Mouse (Mus musculus) c-Kit-positive CD71-positive TER-119-negative erythroid progenitor cells, embryonic 14.5 days (primary cell): ENCODE results near the gene Isoc2a.
"Not testable (repeated sequence)": the region's sequence is repeated elsewhere in the genome, so short reads cannot be mapped to it uniquely, and the experiment has no call there.

Source experiments
- DNase-seq: peaks from one replicate; pipeline ENCODE4 v3.0.0-alpha.2; 2013; ENCODE audit warnings: low read depth

Isoc2a gene

DNA sequence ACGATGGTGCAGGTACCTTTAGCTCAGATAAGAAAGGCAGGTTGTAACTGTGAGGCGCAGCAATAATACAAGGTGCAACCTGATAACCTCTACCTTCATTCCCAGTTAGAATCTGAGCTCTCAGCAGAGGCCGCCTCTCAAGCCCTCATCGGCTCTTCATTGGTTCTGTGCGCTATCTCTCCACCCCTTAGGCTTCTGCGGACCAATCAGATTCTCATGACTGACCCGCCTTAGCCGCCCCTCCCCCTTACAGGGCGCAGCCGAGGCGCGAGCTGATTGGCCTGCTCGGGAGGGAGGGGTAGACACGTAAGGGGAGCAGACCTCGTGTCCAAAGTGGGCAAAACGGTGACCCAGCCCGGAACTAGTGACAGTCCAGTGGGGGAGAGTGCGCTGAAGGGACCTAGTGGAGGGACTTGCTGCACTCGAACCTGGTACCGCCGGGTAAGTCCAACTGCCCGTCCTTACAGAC is at the start of gene Isoc2a:
Isoc2a (plus strand) TSS at position 401 of the 469 bp plus-strand sequence.
- peak; percentile 94 for DNase-seq

DNA sequence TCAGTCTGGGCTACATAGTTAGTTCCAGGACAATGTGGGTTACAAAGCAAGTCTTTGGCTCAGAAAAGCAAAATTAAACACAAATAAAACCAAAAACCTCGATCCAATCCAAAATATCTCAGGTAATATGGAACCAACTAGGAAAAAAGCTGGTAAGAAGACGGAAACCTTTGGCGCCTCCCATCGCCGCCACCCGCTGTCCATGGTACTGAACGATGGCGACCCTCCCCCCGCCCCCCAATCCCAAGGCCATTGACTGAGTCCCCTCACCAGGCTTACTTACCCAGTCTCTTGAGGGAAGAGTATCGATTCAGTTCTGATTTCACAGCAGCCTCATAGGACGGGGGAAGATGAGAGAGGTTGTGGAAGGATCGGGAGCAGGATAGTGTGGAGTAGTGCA is 46.5 kb upstream of the Isoc2a start:
- no peak for DNase-seq

DNA sequence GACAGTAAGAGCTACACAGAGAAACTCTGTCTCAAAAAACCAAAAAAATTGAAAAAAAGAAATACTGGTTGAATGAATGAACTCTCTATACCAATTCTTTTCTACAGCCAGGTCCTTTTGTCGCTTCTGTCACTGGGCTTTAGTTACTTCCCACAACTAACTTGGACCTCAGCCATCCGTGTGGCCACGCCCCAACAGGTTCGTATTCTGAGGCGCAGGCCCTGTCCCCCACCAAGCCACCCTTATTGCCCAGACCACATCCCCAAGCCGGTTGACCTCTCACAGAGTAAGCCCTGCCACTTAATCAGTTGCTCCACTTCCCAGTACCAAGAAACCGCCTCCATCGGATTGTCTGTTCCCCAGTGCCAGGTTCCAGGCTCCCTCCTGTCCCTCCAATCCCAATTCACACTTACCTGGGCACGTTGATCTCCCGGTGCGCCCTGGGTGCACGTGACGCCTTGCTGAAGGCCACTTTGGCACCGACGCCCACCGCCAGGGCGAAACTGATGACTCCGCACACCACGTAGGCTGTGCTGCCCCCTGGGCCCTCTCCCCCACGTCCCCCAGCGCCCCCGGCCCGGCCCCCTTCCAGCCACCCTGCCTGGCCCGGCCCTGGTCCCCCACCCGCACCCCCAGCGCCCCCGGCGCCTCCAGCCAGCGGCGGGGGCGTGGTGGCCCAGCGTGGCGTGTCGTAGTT is 41.2 kb upstream of the Isoc2a start:
- DNase-seq: no peak

DNA sequence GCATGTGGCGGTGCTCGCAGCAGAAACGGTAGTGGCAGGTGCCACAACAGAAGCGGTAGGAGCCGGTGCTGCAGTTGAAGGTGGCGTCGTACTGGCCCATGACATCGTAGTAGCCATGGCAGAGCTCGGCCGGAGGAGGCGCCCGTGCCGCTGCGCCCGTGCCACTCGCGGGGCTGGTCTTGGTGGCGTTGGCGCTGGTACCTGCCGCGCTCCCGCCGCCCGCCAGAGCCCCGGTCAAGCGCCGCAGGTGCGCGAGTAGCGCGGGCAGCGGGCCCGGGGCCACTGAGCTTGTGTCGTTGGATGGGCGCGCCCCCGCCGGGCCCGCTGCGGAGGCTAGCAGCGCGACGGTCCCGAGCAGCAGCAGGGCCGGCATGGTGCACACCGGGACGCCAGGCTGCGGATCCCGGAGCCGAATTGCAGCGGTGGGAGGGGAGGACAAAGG is 40.6 kb upstream of the Isoc2a start:
- no peak for DNase-seq

DNA sequence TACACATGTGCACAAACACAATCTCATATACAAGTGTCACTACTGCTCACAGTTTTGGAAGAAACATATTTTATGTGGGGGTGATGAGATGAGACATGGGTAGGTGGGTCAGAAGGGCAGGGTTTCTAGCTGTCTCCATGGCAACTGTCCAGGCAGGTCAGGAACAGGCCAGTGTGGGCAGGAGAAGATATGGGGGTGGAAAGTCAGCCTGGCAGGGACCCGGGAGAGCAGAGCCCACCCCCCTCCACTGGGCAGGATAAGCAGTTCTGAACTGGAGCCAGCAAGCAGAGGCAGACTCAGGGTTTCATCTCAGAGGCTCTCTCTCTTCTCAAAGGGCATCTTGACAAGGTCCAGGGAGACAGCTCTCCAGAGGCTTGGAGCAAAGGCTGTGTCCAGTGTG is 39.3 kb upstream of the Isoc2a start:
- DNase-seq: no peak

DNA sequence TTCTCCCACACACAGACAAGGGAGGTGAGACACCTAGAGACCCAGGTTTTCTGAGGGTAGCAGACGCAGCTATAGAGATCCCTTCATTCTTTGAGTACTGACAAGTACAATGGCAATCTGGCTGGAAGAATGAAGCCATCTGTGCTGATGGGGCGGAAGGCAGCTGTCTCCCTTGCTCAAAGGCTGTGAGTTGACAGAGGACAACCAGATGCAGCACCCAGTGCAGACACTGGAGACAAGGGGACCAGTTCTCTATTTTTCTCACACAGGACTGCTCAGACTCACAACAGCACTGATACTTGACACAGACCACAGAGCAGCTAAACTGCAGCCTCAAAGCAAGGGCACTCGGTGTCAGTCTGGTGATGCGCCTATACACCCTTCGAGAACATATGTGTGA is 34.9 kb upstream of the Isoc2a start:
- no peak for DNase-seq

DNA sequence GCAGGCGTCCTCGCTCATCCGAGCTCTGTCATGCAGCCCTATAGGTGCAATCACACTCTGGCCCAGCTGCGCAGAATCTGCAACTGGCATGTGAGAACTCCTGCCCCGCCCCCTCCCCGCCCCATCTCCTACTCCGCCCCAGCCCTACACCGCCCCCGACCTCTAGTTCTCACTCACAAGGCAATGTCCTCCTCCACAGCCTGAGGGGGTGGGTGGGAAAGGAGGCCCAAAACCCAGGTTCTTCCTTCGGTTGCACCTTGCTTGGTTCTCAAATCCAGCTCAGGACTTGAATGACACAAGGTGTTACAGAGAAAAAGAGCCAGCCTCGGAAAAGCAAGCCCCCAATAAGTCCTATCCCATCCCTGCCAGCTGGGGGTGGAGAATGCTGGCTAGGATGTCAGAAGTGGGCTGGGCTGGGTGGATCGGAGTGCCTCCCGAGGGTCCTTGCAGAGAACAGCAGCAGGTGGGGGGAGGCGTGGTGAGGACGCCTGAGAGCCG is 34.3 kb upstream of the Isoc2a start:
- no peak for DNase-seq

DNA sequence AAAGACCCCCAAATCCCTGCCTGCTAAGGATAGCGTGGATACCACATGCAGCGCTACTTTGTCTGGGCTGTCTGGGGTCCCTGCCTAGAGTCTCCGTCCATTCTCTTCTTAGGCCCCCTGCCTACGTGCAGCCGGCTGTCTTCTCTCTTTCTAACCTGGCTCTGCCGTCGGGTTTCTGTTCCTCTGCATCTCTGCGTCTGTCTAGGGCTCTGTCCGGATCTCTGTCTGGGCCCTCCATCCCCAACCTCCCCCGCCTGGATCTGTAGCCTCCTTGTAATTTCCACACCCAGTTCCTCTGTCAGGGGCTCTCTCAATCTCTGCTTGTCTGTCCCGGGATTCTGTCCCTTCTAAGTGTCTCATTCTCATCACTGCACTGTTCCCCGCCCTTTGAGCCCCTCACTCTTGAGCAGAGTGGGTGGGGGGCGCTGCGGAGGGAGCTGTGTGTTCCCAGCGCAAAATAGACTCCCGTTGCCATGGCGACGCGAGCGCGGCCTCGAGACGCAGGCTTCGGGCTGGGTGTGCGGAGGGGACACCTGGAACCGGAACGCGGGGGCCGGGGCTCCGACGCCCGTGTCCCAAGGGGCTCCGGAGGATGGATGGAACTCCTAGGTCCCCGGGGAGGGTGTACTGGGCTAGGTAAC is 33.2 kb upstream of the Isoc2a start:
- DNase-seq: no peak

DNA sequence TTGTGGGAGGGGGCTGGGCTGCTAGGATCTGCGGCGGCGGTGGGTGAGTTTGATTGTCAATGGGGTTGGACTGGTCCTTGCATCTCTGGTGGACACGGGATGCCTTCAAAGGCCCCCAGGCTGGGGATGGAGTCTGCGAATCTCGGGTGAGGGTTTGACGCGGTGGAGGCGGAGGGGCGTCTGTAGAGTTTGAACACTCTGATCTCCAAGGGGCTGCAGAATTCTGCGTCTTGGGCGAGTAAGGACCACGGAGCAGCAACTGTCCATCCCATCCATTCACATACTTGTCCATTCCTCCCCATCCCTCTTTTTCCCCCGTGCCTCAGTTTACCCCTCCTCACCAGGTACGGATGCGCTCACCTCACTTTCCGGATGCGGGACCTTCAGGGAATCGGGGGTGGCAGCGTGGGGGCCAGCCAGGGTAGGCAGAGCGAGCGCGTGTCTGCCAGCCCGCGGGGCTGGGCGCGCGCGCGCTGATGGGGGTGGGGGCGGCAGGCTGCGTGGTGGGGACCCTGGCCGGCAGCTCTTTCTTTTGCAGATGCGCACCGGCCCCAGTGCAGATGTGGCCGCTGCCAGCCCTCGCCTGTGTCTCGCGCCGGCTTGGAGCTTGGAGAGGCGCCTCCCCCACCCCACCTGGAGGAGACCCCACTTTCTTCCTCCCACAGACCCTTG is 32.6 kb upstream of the Isoc2a start, which contains the start of gene Shisa7:
Shisa7 (minus strand) TSS at position 452 of the 672 bp plus-strand sequence.
- no peak for DNase-seq

DNA sequence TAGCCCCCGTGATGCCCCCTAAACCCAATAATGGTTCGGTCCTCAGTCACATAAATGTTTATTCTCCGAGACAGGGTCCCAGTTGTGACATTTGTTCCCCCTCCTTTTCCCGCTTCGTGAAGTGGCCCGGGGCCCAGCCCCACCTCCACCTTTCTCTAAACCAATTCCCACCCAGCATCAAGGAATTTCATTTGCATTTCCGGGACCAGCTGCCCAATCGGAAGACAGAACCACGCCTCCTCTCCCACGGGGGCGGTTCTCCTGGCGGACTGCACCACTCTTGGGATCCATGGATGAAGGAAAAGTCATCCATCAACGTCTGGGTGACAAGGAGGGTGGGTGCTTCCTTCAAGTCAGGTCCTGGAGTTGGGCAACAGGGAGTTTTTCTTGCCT is 32.0 kb upstream of the Isoc2a start:
- no peak for DNase-seq

DNA sequence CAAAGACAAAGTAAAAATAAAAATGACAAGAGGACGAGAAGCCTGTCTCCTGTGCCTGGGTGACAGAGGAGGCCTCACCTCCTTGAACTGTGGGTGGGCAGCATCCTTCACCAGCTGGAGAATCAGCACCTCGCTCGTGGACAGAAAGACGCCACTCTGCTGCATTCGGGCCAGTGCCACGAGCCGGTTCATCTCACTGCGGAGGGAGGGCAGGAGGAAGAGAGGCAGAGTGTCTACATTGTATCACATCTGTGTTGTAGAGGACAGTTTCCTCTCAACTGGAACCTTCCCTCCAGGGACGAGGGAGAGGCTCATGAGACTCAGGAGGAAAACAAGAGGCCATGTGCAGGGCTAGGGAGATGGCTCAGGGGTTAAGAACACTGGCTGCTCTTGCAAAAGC is 27.6 kb upstream of the Isoc2a start:
- DNase-seq: no peak

DNA sequence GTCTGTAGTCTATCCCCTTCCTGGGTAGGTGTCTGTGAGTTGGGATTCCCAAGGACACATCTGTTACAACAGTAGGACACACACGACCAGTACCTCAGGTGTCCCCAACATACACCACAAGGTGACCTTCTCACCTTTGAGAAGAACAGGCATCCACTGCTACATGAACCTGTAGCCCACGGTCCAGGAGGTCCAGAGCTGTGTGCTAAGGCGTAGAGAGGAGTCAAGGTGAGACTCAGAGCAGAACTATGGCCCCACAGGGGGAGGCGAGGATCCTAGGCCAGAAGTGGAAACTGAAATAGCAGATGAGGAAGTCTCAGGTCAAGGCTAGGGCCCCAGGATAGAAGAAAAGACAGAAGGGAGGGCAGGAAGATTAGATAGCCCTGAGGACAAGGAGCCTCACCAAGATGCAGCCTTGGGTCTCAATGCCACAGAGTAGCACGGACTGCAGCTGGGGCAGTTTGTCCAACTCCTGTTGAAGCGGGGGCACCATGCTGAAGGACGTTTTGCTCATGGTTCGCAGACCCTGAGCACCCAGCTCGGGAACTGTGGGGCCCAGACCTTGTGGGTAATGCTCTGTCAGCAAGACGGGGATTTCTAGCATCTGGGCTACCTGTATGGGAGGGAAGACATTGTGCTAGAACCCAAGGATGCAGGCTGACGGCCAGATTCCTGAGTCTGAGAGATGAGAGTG is 26.2 kb upstream of the Isoc2a start:
- no peak for DNase-seq

DNA sequence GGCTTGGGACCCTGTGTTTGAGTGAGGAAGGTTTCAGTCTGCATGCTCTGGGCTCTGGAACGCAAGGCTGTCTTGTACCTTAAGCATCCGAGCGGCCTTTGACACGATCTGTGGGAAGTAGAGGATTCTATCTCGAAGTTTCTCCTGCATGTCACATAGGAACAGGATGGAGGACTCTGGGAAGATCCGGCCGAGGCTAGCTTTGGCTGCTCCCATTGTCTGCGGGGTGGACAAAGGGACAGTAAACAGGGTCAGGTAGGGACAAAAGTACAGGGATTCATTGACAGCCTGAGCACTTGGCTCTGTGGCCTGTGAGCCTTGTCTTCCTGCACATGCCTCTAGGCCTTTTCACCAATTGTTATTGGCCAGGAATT is 25.7 kb upstream of the Isoc2a start:
- no peak for DNase-seq

DNA sequence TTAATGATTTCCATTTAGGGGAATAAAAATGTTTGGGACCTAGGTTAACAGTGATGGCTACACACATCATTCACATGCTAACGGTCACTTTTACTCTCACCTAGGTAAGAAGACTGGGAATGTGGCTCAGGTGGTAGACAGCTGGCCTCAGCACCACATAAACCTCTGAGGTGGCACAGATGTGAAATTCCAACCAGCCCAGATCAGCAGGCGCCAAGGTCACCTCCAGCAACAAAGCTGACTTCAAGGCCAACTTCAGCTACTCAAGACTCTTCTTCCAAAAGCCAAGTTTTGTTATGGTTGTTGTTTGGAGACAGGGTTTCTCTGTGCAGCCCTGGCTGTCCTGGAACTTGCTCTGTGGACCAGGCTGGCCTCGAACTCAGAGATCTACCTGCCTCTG is 23.3 kb upstream of the Isoc2a start:
- DNase-seq: no peak

DNA sequence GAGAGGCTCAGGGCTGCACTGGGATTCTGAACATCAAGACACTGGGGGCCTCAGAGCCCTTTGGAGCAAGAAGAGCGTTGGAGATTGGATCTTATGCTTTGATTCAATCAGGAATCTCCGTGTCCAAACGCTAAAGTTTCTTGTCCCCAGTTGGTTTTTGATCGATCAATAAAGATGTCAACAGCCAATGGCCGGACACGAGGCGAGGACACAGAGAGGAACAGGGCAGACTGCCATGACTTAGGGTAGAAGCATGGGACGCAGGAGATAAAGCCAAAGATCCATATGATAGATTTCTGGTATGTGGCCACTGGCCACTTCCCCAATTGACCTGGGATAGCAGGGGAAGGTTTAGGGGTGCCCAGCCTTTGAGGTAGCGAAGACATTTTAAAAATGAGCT is 20.4 kb upstream of the Isoc2a start:
- no peak for DNase-seq

DNA sequence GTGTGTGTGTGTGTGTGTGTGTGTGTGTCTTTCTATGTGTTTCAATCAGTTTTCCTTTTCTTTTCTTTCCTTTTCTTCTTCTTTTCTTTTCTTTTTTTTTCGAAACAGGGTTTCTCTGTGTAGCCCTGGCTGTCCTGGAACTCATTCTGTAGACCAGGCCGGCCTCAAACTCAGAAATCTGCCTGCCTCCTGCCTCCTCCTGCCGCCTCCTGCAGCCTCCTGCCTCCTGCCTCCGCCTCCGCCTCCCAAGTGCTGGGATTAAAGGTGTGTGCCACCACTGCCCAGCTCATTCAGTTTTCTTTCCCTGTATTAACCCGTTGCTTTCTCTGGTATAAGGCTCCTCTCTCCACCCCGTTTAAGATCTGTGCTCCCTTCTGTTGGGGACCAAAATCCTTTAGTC is 19.6 kb upstream of the Isoc2a start:
- DNase-seq: no peak

DNA sequence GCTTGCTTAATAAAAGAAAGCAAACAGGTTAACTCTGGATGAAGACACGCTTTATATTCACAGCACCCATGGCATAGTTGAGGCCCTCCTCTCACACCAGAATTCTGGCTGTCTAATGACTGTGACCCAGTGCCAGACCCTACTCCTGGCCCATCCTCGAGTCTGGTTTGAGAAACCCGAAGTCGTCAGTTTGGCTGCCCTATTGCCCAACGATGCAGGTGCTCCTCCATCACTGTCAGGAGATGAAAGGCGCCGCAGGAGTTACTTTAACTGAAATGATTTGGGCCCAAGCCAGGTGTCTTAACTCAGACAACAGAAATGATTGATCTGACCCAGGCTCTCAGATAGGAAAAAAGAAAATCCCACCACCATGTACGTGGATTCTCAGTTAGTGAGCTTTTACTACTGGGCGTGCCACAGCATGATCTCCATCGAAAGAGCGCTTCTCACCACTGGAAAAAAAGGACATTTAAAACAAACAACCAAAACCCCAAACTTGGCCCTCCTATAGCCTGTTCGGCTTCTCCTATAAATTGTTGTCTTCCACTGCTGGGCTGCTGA is 17.5 kb upstream of the Isoc2a start:
- DNase-seq: no peak

DNA sequence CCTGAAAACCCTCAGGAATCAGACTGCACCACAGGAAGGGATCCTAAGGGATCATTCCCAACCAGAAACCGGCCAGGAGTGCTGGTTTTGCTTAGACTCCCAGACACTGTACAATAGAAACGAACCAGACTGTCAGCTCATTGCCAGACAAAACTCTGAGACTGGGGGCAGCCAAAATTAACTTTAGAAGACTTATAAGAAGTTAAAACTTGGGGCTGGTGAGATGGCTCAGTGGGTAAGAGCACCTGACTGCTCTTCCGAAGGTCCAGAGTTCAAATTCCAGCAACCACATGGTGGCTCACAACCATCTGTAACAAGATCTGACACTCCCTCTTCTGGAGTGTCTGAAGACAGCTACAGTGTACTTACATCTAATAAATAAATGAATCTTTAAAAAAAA is 16.0 kb upstream of the Isoc2a start:
- not testable (repeated sequence) for DNase-seq

DNA sequence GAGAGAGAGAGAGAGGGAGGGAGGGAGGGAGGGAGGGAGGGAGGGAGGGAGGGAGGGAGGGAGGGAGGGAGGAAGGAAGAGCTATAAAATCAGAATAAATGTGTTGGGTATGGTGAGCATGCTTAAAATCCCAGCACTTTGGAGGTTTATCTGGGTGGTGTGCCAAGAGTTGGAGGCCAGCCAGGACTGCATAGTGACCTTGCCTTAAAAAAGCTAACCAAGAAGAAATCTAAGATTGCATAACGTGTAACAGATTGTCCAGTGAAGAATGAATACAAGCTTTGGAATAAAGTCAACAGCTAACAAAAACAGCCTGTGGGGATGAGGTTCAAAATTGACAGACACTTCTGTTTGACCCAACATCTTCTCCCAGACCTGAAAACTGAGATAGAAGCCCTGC is 13.9 kb upstream of the Isoc2a start:
- no peak for DNase-seq

DNA sequence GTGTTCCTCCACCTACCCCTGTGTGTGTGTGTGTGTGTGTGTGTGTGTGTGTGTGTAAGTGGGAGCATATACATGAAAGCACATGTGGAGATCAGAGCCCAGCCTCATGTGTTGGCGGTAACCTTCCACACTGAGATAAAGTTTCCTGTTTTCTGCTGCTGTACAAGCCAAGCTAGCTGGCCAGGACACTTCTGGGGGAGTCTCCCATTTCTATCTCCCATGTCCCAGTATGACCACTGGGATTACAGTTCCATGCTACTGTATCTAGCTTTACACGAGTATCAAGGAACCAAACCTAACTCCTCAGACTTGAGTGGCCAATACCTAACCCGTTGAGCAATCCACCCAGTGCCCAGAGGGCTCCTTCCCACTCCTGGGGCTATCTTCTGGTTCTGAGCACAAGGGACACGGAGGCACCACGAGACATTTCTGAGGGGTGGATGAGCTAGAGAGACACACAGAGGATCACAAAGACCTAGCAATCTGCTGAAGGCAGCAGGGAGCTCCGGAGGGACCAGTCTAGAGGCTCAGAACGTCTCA is 13.3 kb upstream of the Isoc2a start:
- no peak for DNase-seq

DNA sequence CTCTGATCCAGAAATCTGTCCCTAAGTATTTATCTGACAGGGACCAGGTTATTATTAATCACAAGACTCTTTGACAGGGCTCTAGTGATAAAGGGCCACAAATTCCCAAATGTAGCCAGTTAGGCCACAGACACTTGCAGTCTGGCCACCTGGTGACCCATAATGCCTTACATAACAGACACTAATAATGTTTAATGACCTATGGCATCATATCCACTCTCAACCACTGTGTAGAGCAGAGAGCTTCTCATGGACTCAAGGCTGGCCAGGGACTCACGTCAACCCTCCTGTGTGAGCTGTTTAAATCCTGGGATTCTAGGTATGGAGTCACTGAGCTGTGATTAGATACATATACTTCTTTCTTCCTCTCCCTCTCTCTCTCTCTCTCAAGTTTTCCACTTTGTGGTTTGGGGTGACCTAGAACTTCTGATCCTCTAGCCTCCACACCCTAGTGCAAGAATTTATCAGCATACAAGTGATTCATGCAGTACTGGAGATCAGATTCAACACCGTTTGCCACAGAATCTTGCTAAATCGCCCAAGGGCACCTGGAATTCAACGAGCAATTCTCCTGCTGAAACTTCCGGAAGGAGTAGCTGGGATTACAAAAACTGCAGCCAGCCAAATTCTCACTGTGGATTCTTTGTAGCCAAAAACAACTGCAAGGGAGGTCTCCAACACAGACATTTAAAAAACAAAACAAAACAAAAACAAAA is 12.7 kb upstream of the Isoc2a start:
- no peak for DNase-seq
